Mouse (Mus musculus) lung, embryonic 16.5 days (tissue): Measurements from ENCODE around the gene Tef. TPM values are rescaled to one million over a fixed set of nuclear protein-coding genes. Genes with fewer than 3 reads are reported as not detected.

Experiments used
- ATAC-seq: fragments of 200-750 bp; cut with Nextera tagmentation; 2 replicates; pipeline ENCODE4 v1.8.0; 2017; ENCODE audit warnings: low read depth, mild to moderate bottlenecking, moderate library complexity
- H3K27ac ChIP-seq: fragments of 300-500 bp; sonication (generic); 2 replicates; pipeline ENCODE4 v1.5.1; 2014; ENCODE audit warnings: mild to moderate bottlenecking, control low read depth, low read length
- H3K27me3 ChIP-seq: fragments of 300-500 bp; sonication (generic); 2 replicates; pipeline ENCODE4 v1.6.1; 2014; ENCODE audit warnings: low read depth, low read length, mixed read lengths; ENCODE audit not compliant: control insufficient read depth, insufficient read depth
- H3K36me3 ChIP-seq: fragments of 300-500 bp; sonication (generic); 2 replicates; pipeline ENCODE4 v1.6.1; 2014; ENCODE audit warnings: low read length; ENCODE audit not compliant: control insufficient read depth, insufficient read depth
- H3K4me1 ChIP-seq: fragments of 300-500 bp; sonication (generic); replicated peaks from 2 replicates; pipeline ENCODE4 v1.6.1; 2014; ENCODE audit warnings: low read length, mixed read lengths; ENCODE audit not compliant: control insufficient read depth, insufficient read depth
- H3K4me2 ChIP-seq: fragments of 300-500 bp; sonication (generic); 2 replicates; pipeline ENCODE4 v1.6.1; 2014; ENCODE audit warnings: low read depth, low read length, control low read depth
- H3K4me3 ChIP-seq: fragments of 300-500 bp; sonication (generic); 2 replicates; pipeline ENCODE4 v1.5.1; 2014; ENCODE audit warnings: mild to moderate bottlenecking, low read length, control low read depth
- H3K9ac ChIP-seq: fragments of 300-500 bp; sonication (generic); 2 replicates; pipeline ENCODE4 v1.6.1; 2014; ENCODE audit warnings: low read length, control low read depth
- H3K9me3 ChIP-seq: fragments of 300-500 bp; sonication (generic); 2 replicates; pipeline ENCODE4 v1.6.1; 2016; ENCODE audit warnings: low read length; ENCODE audit not compliant: control insufficient read depth
- WGBS: fragments of 180-500 bp; shearing (Covaris S2); extraction: QIAGEN DNeasy Blood & Tissue Kit; methylation state at CpG from one replicate; pipeline ENCODE4 v1.1.7; 2014; 5-methylcytosine and 5-hydroxymethylcytosine counted together
- polyA plus RNA-seq: library from polyadenylated mRNA; unstranded; fragments of >200 nt; fragmentation: Nextera tagmentation; extraction: Ambion mirVana; gene quantifications from 2 replicates; pipeline ENCODE4 v1.2.1, GENCODE M21; 2015

The Tef gene
- 32.4 and 39.8 TPM in 2 replicates for polyA plus RNA-seq

DNA sequence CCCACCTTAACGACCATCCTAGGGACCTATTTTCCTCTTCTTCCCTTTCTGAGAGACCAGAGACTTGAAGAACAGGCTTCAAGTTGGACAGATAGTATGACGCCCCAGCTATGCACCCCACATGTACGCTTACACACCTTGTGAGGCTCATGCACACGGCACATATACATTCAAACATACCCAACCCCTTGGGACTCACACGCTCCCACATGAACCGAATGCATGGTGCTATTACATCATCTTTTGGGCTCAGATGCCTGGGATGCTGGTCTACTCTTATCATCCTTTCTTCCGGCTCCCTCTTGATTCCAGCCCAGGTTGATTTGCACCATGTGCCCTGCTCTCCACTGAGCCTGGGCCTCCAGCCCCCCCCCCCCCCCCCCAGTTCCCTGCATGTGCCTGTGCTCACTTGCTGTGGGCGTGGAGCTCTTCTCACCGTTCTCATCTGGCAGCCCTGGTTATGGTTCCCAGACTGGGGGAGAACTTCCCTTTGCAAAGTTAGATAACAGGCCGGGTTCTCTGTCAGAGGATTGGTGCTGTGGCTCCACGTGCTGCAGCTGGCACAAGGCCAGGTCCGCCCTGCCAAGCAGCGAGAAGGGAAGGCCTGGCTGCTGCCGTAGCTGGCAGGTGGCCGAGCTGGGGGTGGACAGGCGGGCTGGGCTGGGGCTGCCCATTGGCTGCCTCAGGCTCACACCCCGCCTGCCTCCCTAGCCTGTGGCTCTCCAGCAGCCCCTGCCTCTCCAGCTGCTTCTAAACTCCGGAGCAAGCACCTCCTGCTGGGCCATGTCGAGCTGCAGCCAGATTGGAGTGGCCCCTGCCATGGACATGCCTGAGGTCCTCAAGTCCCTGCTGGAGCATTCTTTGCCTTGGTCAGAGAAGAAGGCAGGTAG is at the start of gene Tef:
Gene Tef, plus strand, starts transcription at position 421 of the 890 bp plus-strand sequence.
- WGBS = 14% methylated on average over 19 of the region's 19 CpGs
- ATAC-seq = peak; percentile 98
- Histone ChIP-seq H3K36me3 (no peaks in the 10 kb centered on the region), H3K4me1 (peaks cover 50% of the 10 kb centered on the region), H3K9ac (peak within 1 kb of the TSS; percentile 67), H3K4me2 (peak within 1 kb of the TSS; percentile 65), H3K4me3 (peak within 1 kb of the TSS; percentile 52), H3K9me3 (no peaks in the 10 kb centered on the region), H3K27me3 (no peaks in the 10 kb centered on the region), H3K27ac (peak within 1 kb of the TSS; percentile 95)

DNA sequence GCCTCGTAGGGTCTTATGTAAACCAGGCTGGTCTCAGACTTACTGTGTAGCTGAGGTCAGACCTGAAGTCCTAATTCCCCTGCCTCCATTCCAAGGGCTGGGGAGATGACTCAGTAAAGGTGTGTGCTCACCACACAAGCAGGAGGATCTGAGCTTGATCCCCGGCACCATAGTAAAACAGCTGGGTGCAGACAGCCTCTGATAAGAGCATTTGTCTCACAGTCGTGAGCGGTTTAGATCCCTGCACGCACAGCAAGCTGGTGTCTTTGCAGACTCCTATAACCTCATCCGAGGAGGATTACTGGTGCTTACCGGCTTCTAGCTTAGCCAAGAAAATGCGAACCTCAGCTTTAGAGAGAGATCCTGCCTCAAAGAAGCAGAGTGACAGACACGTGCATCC is 48.6 kb upstream of the Tef start:
- Histone ChIP-seq H3K27me3 (no peaks in the 10 kb centered on the region), H3K9me3 (no peaks in the 10 kb centered on the region), H3K4me3 (no peak overlapping the region), H3K36me3 (peaks cover 6% of the 10 kb centered on the region; the same call in 1 of the 2 replicates), H3K4me1 (no peaks in the 10 kb centered on the region), H3K4me2 (no peak overlapping the region), H3K27ac (no peak overlapping the region), H3K9ac (no peak overlapping the region)
- ATAC-seq = no peak
- WGBS = 92% methylated on average over 9 of the region's 9 CpGs

DNA sequence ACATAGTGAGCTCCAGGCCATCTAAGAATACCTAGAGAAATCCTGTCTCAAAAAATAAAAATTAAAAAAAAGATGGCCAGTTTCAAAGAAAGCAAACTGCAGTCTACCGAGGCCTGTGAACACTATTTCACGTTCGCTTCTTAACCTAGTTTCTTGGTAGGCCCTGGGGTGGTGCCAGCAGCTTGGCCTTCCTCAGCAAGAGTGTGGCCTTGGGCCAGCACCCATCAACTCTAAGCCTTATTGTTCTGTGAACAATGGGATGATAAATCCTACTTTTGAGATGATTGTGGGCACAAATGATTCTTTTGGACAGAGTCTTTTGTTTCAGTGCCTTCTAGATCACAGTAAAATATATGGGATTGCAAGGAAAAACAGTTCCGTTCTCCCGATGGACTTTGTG is 43.5 kb upstream of the Tef start:
- no peaks in the 10 kb centered on the region for H3K4me1 ChIP-seq
- no peak for ATAC-seq
- peaks cover 10% of the 10 kb centered on the region; the same call in 1 of the 2 replicates for H3K36me3 ChIP-seq
- 77% methylated on average over 5 of the region's 5 CpGs for WGBS
- H3K27ac ChIP-seq = no peak overlapping the region
- H3K9ac ChIP-seq = no peak overlapping the region
- H3K4me2 ChIP-seq = no peak overlapping the region
- H3K4me3 ChIP-seq = no peak overlapping the region
- no peaks in the 10 kb centered on the region for H3K27me3 ChIP-seq
- H3K9me3 ChIP-seq = no peaks in the 10 kb centered on the region

DNA sequence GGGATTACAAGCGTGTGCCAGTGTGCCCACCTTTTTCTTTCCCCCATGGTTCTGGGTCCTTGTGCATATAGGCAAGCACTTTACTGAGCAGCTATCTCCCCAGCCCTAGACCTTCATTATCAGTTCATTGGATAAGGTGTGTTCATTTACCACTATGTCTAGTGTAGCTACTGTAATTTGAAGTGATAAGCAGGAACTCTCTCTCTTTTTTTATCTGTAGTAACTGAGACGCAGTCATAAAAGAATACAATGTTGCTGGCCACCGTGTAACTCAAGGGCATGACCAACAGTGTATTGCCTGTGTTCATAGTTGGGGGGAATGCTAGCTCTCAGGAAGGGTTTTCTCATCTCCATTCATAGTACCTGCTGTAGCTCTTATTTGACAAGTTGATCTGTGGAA is 42.7 kb upstream of the Tef start:
- no peaks in the 10 kb centered on the region for H3K9me3 ChIP-seq
- no peak overlapping the region for H3K9ac ChIP-seq
- no peak overlapping the region for H3K4me3 ChIP-seq
- no peak overlapping the region for H3K27ac ChIP-seq
- peaks cover 10% of the 10 kb centered on the region; the same call in 1 of the 2 replicates for H3K36me3 ChIP-seq
- ATAC-seq = no peak
- 94% methylated on average over 3 of the region's 3 CpGs for WGBS
- H3K27me3 ChIP-seq = no peaks in the 10 kb centered on the region
- H3K4me1 ChIP-seq = no peaks in the 10 kb centered on the region
- no peak overlapping the region for H3K4me2 ChIP-seq

DNA sequence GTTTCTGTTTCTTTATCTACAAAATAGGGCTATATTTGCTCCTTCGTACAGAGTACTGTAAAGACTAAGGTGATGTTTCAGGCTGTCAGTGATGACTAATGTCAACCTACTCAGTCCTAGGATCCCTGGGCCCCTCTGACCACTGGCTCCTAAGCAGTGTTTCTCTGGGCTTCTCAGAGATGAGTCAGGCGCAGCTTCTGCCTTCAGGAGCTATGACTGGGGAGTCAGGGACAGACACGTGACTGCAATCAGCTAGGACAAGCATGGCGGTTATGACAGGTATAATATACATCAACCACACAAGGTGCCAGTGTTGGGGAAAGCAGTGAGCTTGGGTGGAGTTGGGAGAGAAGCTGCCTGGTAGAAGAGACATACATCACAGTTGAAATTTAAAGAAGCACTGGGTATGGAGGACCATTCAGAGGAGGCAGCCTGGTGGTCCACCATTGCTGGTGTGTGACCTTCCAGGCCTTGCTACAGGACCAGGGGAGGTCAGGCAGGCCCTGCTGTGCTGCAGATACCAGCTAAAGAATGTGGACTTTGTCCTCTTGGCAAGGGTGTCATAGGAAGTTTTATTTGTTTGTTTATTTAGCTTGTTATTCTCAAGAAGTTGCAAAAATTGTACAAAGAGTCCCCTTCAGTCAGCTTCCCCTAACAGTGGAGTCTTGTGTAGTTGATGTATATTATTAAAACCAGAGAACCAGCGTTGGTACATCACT is 41.7 kb upstream of the Tef start:
- 0 out of 2 replicates have a peak, but pooled peaks cover 4% of the 10 kb centered on the region for H3K36me3 ChIP-seq
- WGBS = 82% methylated on average over 5 of the region's 5 CpGs
- no peak overlapping the region for H3K4me3 ChIP-seq
- H3K27ac ChIP-seq = no peak overlapping the region
- ATAC-seq = no peak
- H3K9ac ChIP-seq = no peak overlapping the region
- no peaks in the 10 kb centered on the region for H3K9me3 ChIP-seq
- H3K4me2 ChIP-seq = no peak overlapping the region
- H3K27me3 ChIP-seq = no peaks in the 10 kb centered on the region
- no peaks in the 10 kb centered on the region for H3K4me1 ChIP-seq

DNA sequence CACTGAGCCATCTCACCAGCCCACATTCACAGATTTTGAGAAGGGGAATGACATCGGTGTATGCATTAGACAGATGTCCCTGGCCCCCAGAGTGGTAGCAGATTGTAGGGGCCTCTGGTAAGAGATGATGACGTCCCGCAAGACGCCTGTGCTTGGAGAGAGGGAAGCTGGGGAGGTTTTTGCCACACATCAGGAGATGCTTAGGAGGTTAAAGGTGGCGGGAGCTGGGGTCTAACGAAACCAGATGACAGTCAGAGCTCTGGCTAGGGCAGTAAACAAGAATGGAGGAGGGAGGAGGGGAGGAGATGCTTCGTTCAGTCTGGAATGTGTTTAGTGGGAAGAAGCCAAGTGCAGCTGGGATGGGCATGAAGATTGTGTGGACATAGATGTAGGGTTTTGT is 40.8 kb upstream of the Tef start:
- no peak overlapping the region for H3K4me2 ChIP-seq
- no peak overlapping the region for H3K9ac ChIP-seq
- H3K27ac ChIP-seq = no peak overlapping the region
- 84% methylated on average over 7 of the region's 7 CpGs for WGBS
- H3K27me3 ChIP-seq = no peaks in the 10 kb centered on the region
- no peak overlapping the region for H3K4me3 ChIP-seq
- no peaks in the 10 kb centered on the region for H3K4me1 ChIP-seq
- no peaks in the 10 kb centered on the region for H3K9me3 ChIP-seq
- no peak for ATAC-seq
- H3K36me3 ChIP-seq = 0 out of 2 replicates have a peak, but pooled peaks cover 4% of the 10 kb centered on the region

DNA sequence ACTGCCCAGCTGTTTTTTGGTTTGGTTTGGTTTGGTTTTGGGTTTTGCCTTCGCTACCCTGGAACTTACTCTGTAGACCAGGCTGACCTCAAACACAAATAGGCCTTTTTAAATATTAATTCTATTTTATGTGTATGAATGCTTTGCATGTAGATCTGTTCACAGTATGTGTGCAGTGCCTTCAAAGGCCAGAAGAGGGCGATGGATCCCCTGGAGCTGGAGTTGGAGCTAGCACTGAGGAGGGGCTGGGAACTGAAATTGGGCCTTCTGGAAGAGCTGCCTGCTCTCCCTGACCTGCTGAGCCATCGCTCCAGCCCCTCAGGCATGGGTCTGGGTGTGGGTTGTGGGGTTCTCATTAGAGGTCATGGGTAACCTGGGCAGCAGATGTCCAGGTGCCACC is 40.3 kb upstream of the Tef start:
- WGBS = 88% methylated on average over 3 of the region's 3 CpGs
- Histone ChIP-seq H3K9me3 (no peaks in the 10 kb centered on the region), H3K4me2 (no peak overlapping the region), H3K36me3 (0 out of 2 replicates have a peak, but pooled peaks cover 4% of the 10 kb centered on the region), H3K4me3 (no peak overlapping the region), H3K27me3 (no peaks in the 10 kb centered on the region), H3K9ac (no peak overlapping the region), H3K4me1 (no peaks in the 10 kb centered on the region), H3K27ac (no peak overlapping the region)
- ATAC-seq = no peak

DNA sequence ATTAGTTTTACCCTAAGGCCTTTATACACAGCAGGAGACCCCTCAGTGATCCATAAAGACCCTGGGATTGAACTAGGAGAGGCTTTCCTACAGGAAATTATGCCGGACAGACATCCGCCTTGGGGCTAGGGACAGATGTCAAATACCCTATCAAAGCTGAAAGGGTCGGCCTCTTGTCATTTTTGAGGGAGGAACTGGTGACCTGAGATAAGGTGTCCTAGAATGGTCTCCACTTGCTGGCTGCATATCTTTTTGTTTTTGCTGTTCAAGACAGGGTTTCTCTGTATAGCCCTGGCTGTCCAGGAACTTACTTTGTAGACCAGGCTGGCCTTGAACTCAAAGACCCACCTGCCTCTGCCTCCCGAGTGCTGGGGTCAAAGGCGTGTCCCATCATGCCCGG is 37.6 kb upstream of the Tef start:
- Histone ChIP-seq H3K9ac (no peak overlapping the region), H3K4me2 (no peak overlapping the region), H3K27ac (no peak overlapping the region), H3K4me3 (no peak overlapping the region), H3K9me3 (no peaks in the 10 kb centered on the region), H3K27me3 (no peaks in the 10 kb centered on the region), H3K4me1 (no peaks in the 10 kb centered on the region), H3K36me3 (peaks cover 13% of the 10 kb centered on the region)
- ATAC-seq = no peak
- 85% methylated on average over 6 of the region's 6 CpGs for WGBS

DNA sequence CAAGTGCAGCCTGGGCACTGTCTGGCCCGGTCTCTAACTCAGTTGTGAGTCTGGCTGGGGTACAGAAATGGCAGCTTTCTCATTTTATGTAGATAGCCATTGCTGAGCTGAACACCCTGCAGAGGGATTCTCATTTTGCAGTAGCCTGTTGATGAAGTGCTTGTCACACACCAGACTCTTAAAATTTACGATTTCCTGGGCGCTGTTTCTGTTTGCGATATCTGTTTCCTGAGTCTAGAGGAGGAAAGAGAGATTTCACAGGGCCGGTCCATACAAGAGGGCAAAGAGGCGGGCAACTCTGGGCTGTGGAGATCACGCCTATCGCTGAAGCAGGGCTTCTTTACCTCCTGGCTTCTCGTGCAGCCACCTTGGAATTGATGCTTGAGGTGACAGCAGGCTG is 36.6 kb upstream of the Tef start:
- ATAC-seq = no peak
- H3K9me3 ChIP-seq = no peaks in the 10 kb centered on the region

More for the DNA sequence above, 36.6 kb upstream of the Tef start:
- H3K27ac ChIP-seq = no peak overlapping the region
- H3K4me2 ChIP-seq = no peak overlapping the region
- H3K27me3 ChIP-seq = no peaks in the 10 kb centered on the region
- H3K4me1 ChIP-seq = no peaks in the 10 kb centered on the region
- WGBS = 77% methylated on average over 9 of the region's 9 CpGs
- H3K36me3 ChIP-seq = peaks cover 19% of the 10 kb centered on the region
- no peak overlapping the region for H3K4me3 ChIP-seq
- no peak overlapping the region for H3K9ac ChIP-seq
